Mouse (Mus musculus): ENCODE measurements around the gene Capzb. TPM values are rescaled to one million over a fixed set of nuclear protein-coding genes. Genes with fewer than 3 reads are reported as not detected.

Gene Capzb
- total RNA-seq, 4 experiments from 2014 or later: 357 to 412 (median 388) TPM

GRCm38 (mm10) chr4:139179731-139180625, 12.7 kb upstream of the Capzb start:
- no peak for DNase-seq

GRCm38 (mm10) chr4:139182511-139182910, 10.2 kb upstream of the Capzb start:
- DNase-seq: no peak

GRCm38 (mm10) chr4:139185766-139186442, 6.8 kb upstream of the Capzb start:
- DNase-seq: no peak

GRCm38 (mm10) chr4:139187930-139188329, 4.8 kb upstream of the Capzb start:
- DNase-seq: no peak

- no peak for DNase-seq
These were observed 847 bp upstream of the Capzb start for GRCm38 (mm10) chr4:139191605-139192498.

GRCm38 (mm10) chr4:139193176-139194093, 736 bp downstream of the Capzb start:
- DNase-seq: no peak

- no peak for DNase-seq
These were observed 2.4 kb downstream of the Capzb start for GRCm38 (mm10) chr4:139195101-139195500.

GRCm38 (mm10) chr4:139196464-139196863, 3.8 kb downstream of the Capzb start:
- no peak for DNase-seq

- DNase-seq: no peak
These were observed 4.2 kb downstream of the Capzb start for GRCm38 (mm10) chr4:139196949-139197348.

- DNase-seq: no peak
These were observed 4.8 kb downstream of the Capzb start for GRCm38 (mm10) chr4:139197453-139197852.

- DNase-seq: peak; percentile 76
These were observed 5.4 kb downstream of the Capzb start for GRCm38 (mm10) chr4:139198004-139198689.

GRCm38 (mm10) chr4:139199126-139199525, 6.4 kb downstream of the Capzb start:
- no peak for DNase-seq

- DNase-seq: no peak
These were observed 7.1 kb downstream of the Capzb start for GRCm38 (mm10) chr4:139199703-139200340.

GRCm38 (mm10) chr4:139200946-139201345, 8.2 kb downstream of the Capzb start:
- DNase-seq: no peak

GRCm38 (mm10) chr4:139202556-139202955, 9.9 kb downstream of the Capzb start:
- DNase-seq: peak; percentile 67

GRCm38 (mm10) chr4:139203381-139203780, 10.7 kb downstream of the Capzb start:
- no peak for DNase-seq

GRCm38 (mm10) chr4:139205842-139206241, 13.1 kb downstream of the Capzb start:
- DNase-seq: no peak

GRCm38 (mm10) chr4:139206353-139207045, 13.8 kb downstream of the Capzb start:
- DNase-seq: no peak

- DNase-seq: no peak
These were observed 15.8 kb downstream of the Capzb start for GRCm38 (mm10) chr4:139208236-139209129.

All from adrenal gland, adult 8-10 months (tissue).